Mouse (Mus musculus): ENCODE data around the gene Lyl1.

Lyl1 gene

GRCm38 (mm10) chr8:84722850-84723570 lies 21.8 kb downstream of the Lyl1 start, which contains the start of gene G430095P16Rik:
G430095P16Rik (plus strand) TSS chr8:84723007.
- peak; percentile 84 to 87 for DNase-seq (ENCODE audit: low spot score in 2 of 2)

GRCm38 (mm10) chr8:84723571-84723900 lies 22.3 kb downstream of the Lyl1 start:
- peak in 1 of 2 experiments; percentile 64 for DNase-seq (ENCODE audit: low spot score in 2 of 2)

- DNase-seq (ENCODE audit: low spot score in 2 of 2), result no peak
These were observed 23.4 kb downstream of the Lyl1 start for GRCm38 (mm10) chr8:84724683-84725082.

GRCm38 (mm10) chr8:84725246-84725940 lies 24.1 kb downstream of the Lyl1 start:
- no peak for DNase-seq (ENCODE audit: low spot score in 2 of 2)

GRCm38 (mm10) chr8:84725941-84726259 lies 24.6 kb downstream of the Lyl1 start:
- peak in 1 of 2 experiments; percentile 44 for DNase-seq (ENCODE audit: low spot score in 2 of 2)

GRCm38 (mm10) chr8:84728474-84728873 lies 27.2 kb downstream of the Lyl1 start:
- DNase-seq (ENCODE audit: low spot score in 2 of 2), result no peak

GRCm38 (mm10) chr8:84729921-84730362 lies 28.7 kb downstream of the Lyl1 start:
- DNase-seq (ENCODE audit: low spot score in 2 of 2), result no peak

GRCm38 (mm10) chr8:84730541-84731370 lies 29.5 kb downstream of the Lyl1 start:
- peak; percentile 69 to 84 for DNase-seq (ENCODE audit: low spot score in 2 of 2)

- no peak for DNase-seq (ENCODE audit: low spot score in 2 of 2)
These were observed 30.3 kb downstream of the Lyl1 start for GRCm38 (mm10) chr8:84731371-84732177.

GRCm38 (mm10) chr8:84732545-84732944 lies 31.3 kb downstream of the Lyl1 start:
- DNase-seq (ENCODE audit: low spot score in 2 of 2), result no peak

- no peak for DNase-seq (ENCODE audit: low spot score in 2 of 2)
These were observed 31.7 kb downstream of the Lyl1 start for GRCm38 (mm10) chr8:84732996-84733395.

GRCm38 (mm10) chr8:84733959-84734358 lies 32.7 kb downstream of the Lyl1 start:
- no peak for DNase-seq (ENCODE audit: low spot score in 2 of 2)

- no peak for DNase-seq (ENCODE audit: low spot score in 2 of 2)
These were observed 33.4 kb downstream of the Lyl1 start for GRCm38 (mm10) chr8:84734680-84735079.

GRCm38 (mm10) chr8:84735597-84735996 lies 34.3 kb downstream of the Lyl1 start:
- DNase-seq (ENCODE audit: low spot score in 2 of 2), result no peak

GRCm38 (mm10) chr8:84736521-84736920 lies 35.3 kb downstream of the Lyl1 start:
- no peak for DNase-seq (ENCODE audit: low spot score in 2 of 2)

- peak; percentile 80 to 83 for DNase-seq (ENCODE audit: low spot score in 2 of 2)
These were observed 36.4 kb downstream of the Lyl1 start for GRCm38 (mm10) chr8:84737608-84738007.

GRCm38 (mm10) chr8:84738266-84738665 lies 37.0 kb downstream of the Lyl1 start:
- DNase-seq (ENCODE audit: low spot score in 2 of 2), result no peak

- DNase-seq (ENCODE audit: low spot score in 2 of 2), result no peak
These were observed 37.6 kb downstream of the Lyl1 start for GRCm38 (mm10) chr8:84738715-84739400.

- no peak for DNase-seq (ENCODE audit: low spot score in 2 of 2)
These were observed 38.1 kb downstream of the Lyl1 start for GRCm38 (mm10) chr8:84739401-84739742.

- DNase-seq (ENCODE audit: low spot score in 2 of 2), result no peak
These were observed 39.9 kb downstream of the Lyl1 start for GRCm38 (mm10) chr8:84740895-84741843.
